Mouse (Mus musculus) brain, embryonic 18.5 days (tissue): ENCODE measurements around the gene Tprg.

Experiments used
- DNase-seq: peaks from one replicate; pipeline ENCODE4 v3.0.0-alpha.2; 2012; ENCODE audit warnings: low read depth, low spot score

Gene Tprg

DNA sequence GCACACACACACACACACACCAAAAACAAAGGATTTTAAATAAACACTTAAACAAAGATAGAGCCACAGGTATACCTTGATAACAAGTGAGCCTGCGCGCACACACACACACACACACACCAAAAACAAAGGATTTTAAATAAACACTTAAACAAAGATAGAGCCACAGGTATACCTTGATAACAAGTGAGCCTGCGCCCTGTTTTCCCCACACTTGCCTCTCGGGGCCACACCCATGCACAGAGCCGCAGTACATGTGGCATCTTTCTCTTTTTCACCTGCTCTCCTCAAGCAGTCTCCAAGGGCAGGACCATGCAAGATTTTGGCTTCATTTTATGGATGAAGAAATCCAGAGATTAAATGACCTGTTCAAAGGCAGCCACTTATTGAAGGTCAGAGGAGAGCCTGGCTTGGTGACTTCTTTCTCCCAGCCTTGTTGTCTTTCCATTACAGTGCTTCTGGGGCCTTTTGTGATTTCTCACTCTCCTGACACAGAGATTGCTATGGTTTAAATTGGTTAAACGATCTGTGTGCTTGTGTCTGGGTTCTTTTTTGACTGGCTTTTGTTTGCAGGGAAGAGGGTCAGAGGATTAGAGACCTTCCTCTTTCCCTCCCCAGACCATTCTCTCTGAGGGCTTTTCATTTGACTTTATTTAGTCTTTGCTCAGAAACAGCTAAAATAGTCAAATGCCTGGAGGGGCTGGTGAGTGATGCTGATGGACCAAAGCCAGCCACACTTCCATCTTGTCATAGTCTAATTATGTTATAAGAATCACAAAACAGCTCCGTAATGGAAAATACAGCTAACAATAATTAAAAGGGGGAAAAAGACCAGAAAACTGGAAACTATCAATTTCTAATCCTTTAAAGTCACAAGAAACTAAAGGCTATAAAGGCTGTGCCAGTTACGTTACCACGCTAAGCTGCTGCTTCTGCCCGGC lies 46.9 kb downstream of the Tprg start:
- DNase-seq: no peak

DNA sequence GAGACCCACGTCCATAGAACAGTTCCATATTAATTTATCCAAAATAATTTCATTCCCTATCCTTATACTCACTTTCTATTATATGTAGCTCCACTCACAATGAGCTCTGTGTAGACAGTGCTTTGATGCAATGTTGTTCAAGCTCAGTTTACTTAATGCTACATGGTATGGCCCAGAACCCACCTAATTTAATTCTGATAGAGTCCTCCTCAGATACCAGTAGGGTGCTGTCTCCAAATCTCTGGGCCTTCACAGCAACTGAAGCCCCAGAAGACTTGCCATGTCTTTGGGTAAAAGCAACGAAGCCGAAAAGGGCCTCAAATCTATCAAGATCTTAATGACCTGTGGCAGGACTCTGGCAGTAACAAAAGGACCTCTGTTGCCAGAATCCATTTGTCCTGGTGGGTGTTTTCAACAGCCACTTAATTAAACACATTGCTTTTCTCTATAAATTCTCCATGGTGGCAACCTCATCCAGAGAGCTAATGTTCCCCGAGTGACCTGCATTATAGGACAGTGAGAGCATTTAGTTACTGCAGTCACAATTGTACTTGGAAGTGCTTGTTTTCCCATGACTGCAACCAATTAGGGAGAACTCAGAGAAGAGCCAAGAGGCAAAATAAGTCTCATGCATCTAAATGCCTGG lies 48.6 kb downstream of the Tprg start:
- no peak for DNase-seq

DNA sequence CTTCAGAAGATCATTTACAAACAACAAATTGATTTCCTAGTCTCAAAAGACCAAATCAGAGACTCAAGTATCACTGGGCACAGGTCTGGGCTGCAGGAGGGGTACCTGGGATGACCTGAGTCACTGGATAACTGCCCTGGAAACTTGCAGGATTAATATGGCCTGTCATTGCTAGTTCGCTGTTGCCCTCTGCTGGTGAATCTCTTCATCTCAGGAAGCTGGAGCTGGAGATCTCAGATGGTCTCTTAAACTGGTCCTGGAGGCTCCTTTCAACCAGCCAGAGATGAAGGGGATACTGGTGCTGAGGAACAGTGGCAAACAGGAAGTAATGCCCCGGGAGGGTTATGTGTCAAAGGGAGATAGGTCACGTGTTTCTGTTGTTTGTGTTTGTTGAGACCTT lies 63.0 kb downstream of the Tprg start:
- DNase-seq: peak; percentile 24

DNA sequence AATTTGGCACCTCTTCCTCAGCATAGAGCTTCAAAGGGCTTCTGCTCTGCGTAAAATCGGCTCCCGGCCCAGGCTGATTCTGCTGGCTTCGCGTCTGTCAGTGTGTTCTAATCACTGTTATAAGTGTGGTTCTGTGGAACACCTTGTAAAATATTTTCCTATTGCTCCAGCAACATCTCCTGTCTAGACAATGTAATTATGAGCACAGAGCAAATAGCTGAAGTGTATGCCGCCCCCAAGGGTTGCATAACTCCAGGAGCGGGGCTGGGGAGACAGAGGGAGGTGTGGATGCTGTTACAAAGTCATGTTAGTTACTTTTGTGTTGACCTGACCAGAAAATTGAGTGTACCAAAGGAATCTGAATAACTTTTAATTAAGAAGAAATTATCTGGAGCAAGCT lies 81.2 kb downstream of the Tprg start:
- no peak for DNase-seq

DNA sequence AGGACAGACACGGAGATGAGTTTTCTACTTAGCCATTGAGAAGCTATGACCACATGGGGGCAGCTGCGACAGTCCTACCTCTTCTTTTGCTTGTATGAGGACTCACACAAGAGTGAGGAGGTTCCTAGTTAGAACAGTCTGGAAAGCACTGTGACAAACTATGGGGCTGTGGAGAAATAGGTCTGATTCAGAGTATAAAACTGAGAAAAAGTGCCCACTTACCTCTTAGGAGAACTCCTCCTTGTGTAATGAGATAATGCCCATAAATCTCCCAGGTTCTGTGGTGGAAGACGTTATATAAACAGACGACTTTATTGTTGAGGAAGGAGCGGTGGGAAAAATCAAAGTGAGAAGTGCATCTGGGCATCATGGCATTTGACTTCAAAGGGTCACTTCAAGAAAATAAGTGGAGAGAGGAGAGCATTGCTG lies 83.4 kb downstream of the Tprg start:
- DNase-seq: no peak

DNA sequence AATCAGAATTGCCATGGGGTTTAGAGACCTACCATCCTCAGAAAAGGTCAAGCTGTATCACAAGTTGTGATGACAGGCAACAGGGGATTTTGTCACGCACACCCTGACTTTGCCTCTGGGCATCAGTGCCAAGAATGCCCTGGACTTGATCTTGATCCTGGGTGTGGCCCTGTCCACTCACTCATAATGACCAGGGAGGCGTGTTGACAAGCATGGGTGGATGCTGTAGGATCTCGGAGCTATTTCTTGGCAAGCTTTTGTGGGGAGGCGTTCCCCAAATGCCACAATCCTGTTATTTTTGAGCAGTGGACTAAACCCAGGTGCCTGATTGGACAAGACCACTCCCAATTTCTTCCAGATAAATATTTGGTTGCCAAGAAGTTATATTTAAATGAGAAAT lies 87.5 kb downstream of the Tprg start:
- no peak for DNase-seq

DNA sequence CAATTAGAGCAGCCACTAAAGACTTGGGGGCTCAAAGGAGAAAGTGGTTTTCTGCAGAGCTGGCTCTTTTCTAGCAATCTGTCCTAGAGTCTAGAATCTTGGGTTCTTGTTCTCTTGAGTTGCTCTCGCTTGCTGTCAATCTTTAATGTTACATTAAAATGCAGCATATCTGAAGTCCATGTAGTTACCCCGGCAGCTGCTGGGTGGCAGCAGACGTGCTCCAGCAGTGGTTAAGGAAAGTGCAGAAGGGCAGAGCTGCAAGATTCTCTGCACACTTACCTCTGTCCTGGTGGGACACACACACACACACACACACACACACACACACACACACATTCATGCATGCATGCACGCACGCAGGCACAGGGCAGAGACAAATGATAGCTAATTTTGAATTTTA lies 88.2 kb downstream of the Tprg start:
- DNase-seq: no peak

DNA sequence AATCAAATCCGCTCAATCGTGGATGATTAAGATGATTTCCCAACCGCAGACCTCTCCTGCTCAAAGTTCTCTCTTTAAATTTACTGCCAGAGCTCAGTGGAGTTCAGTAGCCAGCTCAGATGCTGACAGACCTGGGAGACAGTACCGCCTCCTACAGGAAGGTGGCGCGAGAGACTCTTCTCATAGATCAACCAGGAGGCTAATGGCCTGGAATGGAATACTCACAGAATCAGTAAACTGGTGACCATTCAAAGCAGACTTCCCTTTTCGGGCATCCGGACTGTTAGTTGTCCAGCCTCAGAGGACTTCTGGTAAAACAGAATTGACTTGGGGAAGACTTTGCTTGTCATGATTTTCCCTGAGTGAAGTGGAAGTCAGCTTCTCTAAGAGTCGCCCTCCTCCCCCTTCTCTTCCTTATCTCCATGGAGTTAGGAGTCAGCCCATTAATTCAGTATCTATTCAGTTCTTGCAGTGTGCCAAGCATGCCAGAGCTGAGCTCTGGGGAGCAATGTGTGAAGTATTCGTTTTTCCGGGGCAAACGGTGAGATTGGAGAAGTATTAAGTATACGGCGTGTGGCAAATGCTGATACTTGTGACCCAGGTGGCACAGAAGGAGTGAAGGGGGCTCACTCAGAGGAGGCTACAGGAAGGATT lies 90.2 kb downstream of the Tprg start:
- DNase-seq: peak; percentile 12

DNA sequence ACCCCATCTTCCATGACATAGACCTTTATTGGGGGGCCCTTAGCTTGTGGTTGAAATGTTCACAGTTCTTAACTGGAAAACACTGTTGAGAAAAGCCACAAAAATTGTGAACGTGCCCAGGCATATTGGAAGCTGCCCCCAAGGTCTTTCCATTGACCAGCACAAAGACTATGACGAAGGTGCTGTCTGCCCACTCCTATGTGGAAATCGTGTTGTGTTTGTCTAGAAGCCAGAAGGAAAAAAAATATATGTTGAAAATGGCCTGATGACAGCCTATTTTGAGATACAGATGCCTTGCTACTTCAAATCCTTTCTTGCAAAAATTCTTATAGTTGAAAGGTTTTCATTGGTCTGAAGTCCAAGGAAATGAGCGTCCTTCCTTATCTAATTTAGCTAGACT lies 91.1 kb downstream of the Tprg start:
- DNase-seq: no peak

DNA sequence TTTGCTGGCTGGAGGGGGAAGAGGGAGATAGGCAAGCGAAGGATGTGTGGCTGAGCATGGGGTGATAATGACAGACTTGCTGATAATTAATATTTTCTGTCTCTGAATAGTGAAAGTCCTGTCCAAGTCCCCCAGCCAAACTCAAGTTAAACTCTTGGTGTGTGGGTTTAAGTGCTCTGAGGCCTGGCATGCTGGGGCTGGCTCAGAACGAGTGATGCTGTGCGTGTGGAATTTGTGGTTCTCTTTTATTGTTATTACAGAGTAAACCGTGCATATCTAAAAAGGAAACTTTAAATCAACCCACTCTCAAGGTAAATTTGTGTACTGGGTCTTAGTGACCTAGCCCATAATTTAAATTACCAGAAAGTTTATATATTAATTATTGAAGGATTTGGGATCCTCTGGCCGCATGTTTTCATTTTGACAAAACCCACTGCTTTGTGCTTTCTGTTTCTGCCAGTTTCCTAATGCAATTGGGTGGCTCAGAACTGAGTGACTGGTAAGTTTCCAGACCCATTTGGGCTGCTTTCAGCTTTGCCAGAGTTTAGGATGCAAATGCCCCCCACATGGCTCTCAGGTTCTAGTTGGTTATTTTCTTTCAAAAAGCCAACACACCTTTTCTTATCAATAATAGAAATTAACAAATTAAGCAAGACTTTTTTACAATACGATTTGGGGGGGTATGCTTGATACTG lies 99.0 kb downstream of the Tprg start:
- DNase-seq: no peak

DNA sequence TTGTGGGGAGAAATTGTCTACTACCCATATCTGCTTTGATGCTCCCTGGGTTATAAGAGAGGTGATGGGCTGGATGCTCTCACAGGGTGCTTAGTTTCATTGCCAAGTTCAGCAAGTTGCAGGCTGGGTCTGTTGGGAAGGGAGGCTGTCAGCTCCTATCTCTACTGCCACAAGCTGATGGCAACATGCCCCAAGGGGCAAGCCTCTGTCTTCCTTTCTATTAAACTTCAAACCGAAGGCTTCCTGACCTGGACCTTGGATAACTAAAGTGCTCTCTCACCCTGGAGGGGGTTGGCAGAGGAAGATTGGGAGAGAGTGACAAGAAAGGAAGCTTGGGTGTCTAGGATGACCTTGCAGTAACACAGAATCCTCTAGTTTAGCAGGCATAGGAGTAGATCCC lies 108.1 kb downstream of the Tprg start:
- no peak for DNase-seq

DNA sequence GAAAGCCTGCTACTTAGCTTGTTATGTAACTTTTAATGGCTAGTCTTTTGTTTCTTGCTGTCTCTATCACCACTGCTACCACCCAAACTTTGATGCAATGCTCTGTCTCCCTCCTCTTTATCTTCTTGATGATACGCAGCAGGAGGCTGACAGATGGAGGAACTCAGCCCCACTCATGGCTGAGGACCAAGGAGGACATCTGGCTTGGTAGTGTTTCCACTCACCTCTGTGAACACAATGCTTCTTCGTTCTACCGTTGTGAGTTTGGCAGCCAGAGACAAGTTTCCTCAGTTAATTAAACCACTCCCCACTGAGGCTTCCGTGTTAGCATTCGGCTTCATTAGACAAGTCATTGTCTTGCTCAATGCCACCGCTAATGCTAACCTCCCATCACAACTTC lies 117.5 kb downstream of the Tprg start:
- DNase-seq: no peak

DNA sequence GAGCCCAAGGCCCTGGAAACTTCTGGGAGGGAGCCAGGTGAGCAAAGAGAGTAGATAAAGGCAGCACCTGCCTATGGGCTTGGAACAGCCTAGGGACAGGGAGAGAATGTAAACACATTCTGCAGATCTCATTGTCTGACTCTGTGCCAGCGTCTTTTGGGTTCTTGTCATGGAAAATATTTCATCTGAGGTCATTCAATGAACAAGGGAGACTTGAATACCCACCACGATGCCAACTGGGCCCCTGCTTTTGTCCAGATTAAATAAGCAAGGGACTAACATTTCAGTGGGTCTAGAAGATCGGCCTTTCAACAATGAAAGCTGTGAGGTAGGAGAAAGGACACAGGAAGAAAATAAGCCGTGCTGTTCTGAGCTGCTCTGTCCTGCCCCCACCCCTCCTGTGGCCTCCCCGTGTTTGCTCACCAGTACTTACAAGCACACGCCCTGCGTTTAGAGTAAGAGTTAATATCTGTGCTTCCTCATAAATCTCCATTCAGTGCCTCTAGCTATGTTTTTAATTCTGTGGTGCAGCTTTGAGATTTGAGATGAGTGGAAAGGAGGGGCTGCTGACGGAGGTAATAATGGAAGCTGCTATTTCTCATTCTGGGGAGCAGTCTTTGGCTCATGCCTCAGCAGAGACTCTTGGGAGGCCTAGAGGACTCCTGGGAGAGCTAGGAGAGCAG lies 120.7 kb downstream of the Tprg start:
- no peak for DNase-seq

DNA sequence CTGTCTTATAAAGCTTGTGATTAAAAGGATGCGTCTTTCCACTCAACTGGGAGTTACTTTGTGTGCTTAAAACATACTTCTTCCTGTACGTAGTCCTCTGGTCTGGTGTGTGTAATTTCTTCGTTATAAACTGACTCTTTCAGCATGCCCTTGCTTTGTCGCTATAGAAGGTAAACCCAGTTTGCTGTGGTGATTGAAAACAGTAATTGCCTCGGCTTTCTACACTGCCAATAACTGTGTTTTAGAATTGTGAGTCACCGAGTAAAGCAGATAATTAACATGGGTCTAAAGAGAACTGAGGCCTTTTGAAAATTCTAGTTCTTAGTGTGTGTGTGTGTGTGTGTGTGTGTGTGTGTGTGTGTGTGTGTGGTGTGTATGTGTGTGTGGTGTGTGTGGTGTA lies 121.4 kb downstream of the Tprg start:
- no peak for DNase-seq

DNA sequence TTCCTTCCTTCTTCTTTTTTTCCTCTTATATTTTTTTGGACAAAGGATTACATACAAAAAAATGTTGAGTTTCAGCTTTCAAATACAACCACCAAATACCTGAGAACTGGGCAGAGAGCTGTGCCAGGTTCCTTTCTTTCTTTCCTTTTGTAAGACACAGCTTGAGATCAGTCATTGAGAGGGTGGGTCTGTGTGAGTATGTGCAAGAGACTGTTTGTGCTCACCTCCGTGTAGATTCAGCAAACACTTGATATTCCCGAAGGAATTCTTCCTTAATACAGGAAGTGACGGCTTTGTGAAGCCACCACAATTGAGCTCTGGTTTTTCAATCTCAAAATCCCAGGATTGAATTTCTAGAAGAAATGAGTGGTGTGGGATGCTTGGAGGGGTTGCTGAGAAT lies 124.7 kb downstream of the Tprg start:
- no peak for DNase-seq

DNA sequence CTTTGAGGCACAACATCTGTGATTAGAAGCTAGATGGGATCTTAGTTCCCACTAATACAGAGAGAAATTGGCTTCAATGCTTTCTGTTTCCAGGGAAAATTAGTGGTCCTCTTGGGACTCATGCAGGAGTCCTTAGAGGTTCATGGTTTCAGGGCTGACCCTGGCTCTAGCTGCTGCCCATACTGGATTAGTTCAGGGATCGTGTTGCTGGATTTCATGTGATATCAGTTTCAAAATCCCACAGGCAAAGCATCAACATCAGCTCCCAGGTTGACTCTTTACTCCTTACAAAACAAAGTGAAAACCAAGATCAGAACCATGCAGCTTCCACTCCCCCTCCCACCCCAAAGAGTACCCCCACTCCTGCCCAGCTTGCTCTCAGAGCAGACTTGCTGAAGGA lies 127.3 kb downstream of the Tprg start:
- DNase-seq: no peak

DNA sequence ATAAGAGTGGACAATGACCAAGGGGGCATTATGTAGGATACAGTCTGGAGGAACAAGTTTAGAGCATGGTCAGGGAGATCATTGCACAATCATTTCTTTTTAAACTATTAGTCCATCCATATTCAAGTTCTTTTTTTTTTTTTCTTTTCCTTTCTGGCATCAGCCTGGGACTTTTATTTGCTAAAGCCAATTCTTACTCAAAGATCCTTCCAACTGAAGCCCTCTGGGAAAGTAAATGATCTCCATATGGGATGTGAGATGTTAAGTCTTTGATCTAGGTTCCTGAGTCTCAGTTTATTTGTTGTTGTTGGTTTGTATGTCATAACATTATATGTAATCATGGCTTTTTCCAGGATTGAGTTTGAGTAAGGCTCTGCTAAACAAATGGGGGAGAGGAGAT lies 128.6 kb downstream of the Tprg start:
- no peak for DNase-seq

DNA sequence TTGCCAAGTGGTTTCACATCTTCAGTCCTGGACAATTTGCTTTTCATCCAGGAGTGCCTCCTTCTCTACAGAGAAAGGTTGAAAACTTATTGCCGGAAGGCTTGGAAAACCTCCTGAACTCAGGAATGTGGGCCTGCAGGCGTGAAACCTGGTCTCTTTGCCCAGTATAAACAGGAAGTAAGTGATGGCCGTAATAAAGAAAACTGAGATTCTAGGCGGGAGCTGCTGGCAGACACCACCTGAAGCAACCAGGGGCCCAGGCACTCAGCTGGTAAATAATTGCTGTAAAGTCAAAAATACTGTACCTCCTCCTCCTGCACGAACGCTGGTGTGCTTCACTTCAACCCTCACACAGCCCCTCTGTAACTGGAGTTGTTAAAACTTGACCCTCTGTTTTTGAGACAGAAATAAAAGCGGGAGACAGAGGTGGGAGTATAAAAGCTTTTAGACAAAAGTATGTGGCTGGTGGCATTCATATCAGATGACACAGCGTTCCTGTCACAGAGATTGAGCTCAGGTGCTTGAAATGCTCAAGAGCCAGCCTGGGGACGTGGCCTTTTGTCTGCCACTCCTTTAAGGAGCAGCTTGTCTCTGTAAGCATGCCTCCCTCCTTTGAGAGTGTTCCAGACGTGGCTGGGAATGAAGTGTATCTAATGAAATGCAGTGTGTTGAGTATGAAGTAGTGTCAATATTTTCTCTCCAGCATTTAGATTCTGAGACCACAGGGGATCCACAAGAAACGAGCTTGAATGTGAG lies 131.4 kb downstream of the Tprg start:
- DNase-seq: no peak

DNA sequence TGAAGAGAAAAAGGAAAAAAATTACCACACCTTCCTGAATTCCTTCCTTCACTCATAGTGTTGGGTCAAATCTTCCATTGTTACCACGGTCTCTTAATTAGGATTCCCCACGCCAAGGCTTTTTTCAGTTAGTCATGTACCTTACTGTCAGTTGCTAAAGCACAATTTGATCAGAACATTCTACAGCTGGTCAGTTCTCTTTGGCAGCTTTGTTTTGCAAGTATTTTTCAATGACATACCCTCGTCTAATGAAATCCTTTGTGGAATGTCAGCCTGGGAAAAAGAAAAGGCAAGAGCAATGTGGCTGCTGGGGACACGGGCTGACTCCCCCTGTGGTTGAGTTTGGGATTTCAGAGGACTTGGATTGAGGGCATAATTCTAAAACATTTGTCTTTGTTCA lies 136.4 kb downstream of the Tprg start:
- no peak for DNase-seq

DNA sequence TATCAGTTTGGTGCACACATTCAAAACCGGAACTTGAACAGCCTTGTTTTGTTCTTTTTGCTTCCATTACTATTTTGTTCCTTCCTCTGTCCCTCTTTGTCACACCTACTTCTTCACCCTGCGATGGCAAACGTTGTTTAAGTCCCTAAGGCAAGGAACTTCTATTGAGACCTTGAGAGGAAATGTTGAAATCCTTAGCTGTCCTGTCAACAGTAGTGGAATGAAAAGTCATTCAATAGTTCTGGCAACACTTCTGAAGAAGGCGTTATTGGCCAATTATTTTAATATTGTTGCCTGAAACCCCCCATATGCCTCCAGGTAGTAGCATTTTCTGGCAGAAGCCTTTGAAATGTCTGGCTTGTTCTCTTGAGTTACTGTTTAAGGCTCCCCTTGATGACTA lies 137.4 kb downstream of the Tprg start:
- no peak for DNase-seq

DNA sequence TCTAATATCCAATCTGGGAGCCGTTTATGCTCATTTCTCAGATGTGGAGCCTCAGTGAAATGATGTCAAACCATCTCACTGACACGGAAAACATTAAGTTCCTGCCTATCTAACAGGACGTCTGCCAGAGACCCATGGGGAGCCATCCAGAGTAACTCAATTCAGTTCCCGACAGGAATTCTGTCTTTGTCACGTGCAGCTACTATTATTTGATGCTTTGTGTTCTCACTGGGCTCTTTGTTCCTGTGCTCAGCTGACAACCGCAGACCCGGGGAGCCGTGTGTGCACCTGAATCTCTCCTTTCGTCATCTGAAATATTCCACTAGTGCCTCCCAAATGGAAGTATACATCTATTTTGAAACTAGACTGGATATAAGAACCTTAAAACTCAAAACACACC lies 138.3 kb downstream of the Tprg start:
- no peak for DNase-seq
